Mouse (Mus musculus) liver, adult 2 months (tissue): ENCODE data around the gene Impdh2. TPM values are rescaled to one million over a fixed set of nuclear protein-coding genes. Genes with fewer than 3 reads are reported as not detected.
A peak's percentile ranks its signal among the peaks of the same experiment; 100 is the strongest.

Source experiments
- DNase-seq: peaks from one replicate; pipeline ENCODE4 v3.0.0-alpha.2; 2011; ENCODE audit warnings: low read depth, low spot score; ENCODE audit errors: extremely low read depth
- H3K27ac ChIP-seq: fragments of 200-500 bp; replicated peaks from 2 replicates; pipeline ENCODE4 v1.5.1; 2012; ENCODE audit warnings: low read depth, mild to moderate bottlenecking, control low read depth, inconsistent platforms, low read length; ENCODE audit not compliant: insufficient read depth
- H3K27me3 ChIP-seq: fragments of 200-500 bp; 2 replicates; pipeline ENCODE4 v1.6.1; 2012; ENCODE audit warnings: mild to moderate bottlenecking, moderate library complexity, low read length, inconsistent platforms; ENCODE audit not compliant: control insufficient read depth, insufficient read depth
- H3K36me3 ChIP-seq: fragments of 200-500 bp; 2 replicates; pipeline ENCODE4 v1.6.1; 2012; ENCODE audit warnings: low read length, inconsistent platforms; ENCODE audit not compliant: control insufficient read depth, insufficient read depth
- H3K4me1 ChIP-seq: fragments of 200-500 bp; 2 replicates; pipeline ENCODE4 v1.6.1; 2011; ENCODE audit warnings: low read length; ENCODE audit not compliant: control insufficient read depth, insufficient read depth
- H3K4me3 ChIP-seq: fragments of 200-500 bp; 2 replicates; pipeline ENCODE4 v1.5.1; 2011; ENCODE audit warnings: low read depth, mild to moderate bottlenecking, control low read depth, low read length, moderate library complexity; ENCODE audit not compliant: insufficient read depth
- H3K79me2 ChIP-seq: fragments of 200-500 bp; 2 replicates; pipeline ENCODE4 v1.6.1; 2012; ENCODE audit warnings: inconsistent platforms, mild to moderate bottlenecking, low read length, moderate library complexity; ENCODE audit not compliant: control insufficient read depth, insufficient read depth
- H3K9ac ChIP-seq: fragments of 200-500 bp; 2 replicates; pipeline ENCODE4 v1.6.1; 2012; ENCODE audit warnings: low read depth, mild to moderate bottlenecking, control low read depth, inconsistent platforms, low read length
- CTCF ChIP-seq: fragments of 200-500 bp; IDR thresholded peaks from 2 replicates; pipeline ENCODE4 v1.5.1; 2011; ENCODE audit warnings: low read depth, low read length, control low read depth
- POLR2A ChIP-seq: fragments of 200-500 bp; IDR thresholded peaks from 2 replicates; pipeline ENCODE4 v1.6.1; 2011; ENCODE audit warnings: low read length, control low read depth; ENCODE audit not compliant: insufficient read depth; ENCODE audit errors: extremely low read depth
- WGBS: fragments of 180-500 bp; shearing (Covaris S2); methylation state at CpG from one replicate; pipeline ENCODE4 v1.1.7; 2018; 5-methylcytosine and 5-hydroxymethylcytosine counted together
- polyA plus RNA-seq: library from polyadenylated mRNA; depleted of rRNA; stranded (reverse); fragments of >200 nt; gene quantifications from 2 replicates; pipeline ENCODE4 v1.2.3, GENCODE M21; 2012
- total RNA-seq: library from RNA; depleted of rRNA; stranded (reverse); fragments of >200 nt; gene quantifications from 2 replicates; pipeline ENCODE4 v1.2.3, GENCODE M21; 2014

Impdh2 gene
- total and polyA plus RNA-seq, 2 experiments = 33.6 to 72.8 TPM

DNA sequence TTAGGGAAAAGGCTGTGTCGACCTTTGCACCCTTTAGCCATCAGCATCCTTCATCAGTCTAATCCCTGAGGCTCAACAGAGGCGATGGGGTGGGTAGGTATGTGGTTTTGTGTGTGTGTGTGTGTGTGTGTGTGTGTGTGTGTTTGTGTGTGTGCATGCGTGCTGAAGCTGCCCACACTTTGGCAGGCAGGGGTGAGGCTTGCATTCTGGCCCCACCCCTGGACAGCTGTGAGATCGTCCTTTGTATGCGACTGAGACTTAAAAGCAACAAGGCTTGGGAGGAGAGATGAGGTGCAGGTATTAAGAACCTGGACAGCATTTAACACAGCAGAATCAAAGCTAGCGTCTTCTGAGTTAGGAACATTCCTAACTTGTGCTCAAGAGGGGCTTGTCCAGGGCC lies 16.9 kb downstream of the Impdh2 start:
- TF ChIP-seq CTCF (no peak), POLR2A (no peak)
- no peak for DNase-seq
- H3K4me1 ChIP-seq = peaks cover 4% of the 10 kb centered on the region; the same call in 1 of the 2 replicates
- H3K36me3 ChIP-seq = peaks cover 2% of the 10 kb centered on the region; the same call in 1 of the 2 replicates
- no peak overlapping the region for H3K4me3 ChIP-seq
- no peak overlapping the region for H3K9ac ChIP-seq
- no peaks in the 10 kb centered on the region for H3K27me3 ChIP-seq
- H3K79me2 ChIP-seq = no peaks in the 10 kb centered on the region
- WGBS = 81% methylated on average over 6 of the region's 6 CpGs
- no peak overlapping the region for H3K27ac ChIP-seq

DNA sequence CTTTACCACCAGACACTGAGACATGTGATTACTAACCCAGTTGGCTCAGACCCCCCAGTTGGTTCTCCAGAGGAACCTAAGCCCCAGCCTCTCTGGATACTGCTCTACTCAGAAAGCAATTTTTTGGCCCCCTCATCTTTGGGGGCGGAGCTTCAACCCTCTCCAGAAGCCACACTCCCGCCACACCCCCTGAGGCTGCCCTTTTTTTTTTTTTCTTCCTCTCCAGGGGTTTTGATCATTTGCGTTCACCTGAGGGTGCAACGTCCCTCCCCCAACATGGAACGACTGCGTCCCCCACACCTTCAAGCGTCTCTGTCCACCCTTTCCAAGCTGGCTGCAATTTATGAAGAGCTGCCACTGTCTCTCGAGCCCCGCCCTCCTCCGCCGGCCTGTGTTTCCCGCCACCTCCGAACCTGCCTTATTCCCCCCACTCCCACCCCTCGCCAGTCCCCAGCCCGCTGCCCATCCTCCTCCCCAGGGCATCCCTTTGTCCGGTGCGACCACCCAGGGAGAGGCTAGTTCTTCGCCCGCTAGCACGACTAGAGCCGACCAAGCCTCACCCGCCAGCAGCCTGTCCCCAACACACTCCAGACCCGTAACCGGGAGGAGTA lies 18.0 kb downstream of the Impdh2 start:
- under 1% methylated on average over 24 of the region's 24 CpGs for WGBS
- no peak for DNase-seq

DNA sequence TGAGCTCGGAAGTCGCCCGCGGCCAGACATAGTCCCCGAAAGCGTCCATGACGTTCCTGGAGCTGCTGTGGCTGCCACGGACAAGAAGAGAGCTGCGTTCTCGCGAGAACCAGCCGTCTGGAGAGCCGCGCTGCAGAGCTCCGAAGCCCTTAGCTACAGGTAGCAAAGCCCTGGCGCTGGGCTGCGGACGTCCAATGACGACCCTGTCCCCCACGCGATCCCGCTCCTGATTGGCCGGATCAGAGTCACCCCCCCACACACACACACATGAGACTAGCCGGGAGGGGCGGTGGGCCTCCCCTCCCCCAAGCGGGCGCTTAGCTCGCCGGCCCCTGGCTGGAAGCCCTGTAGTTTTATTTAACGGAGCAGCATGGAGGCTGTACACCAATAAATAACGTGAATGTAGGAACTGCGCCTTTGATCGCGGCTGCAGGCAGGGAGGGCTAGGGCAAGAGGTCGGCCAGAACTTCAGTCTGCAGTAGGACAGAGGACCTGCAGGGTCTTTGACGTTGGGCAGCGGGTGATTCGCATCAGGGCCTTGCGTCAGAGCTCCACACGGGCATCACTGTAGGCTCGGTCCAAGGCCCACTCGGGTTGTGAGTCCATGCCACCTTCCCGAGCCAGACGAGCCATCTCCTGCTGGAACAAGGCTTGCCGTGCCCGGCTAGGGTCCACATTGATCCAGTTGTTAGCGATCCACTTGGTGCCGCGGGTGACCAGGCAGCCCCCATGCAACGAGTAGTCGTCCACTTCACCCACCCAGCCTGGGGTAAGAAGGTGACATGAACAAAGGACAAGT lies 18.7 kb downstream of the Impdh2 start, which contains the start of gene Wdr6:
Gene Wdr6, minus strand, starts transcription at position 195 of the 799 bp plus-strand sequence.
- Histone ChIP-seq H3K27ac (peak within 1 kb of the TSS; percentile 17; the same call in 1 of the 2 replicates), H3K27me3 (no peaks in the 10 kb centered on the region), H3K4me3 (peak within 1 kb of the TSS; percentile 86), H3K4me1 (peaks cover 4% of the 10 kb centered on the region; the same call in 1 of the 2 replicates), H3K9ac (peak within 1 kb of the TSS; percentile 84), H3K36me3 (no peaks in the 10 kb centered on the region), H3K79me2 (no peaks in the 10 kb centered on the region)
- TF ChIP-seq CTCF (no peak), POLR2A (peak; percentile 56; the same call in 1 of the 2 replicates)
- peak; percentile 78 for DNase-seq
- 2% methylated on average over 51 of the region's 51 CpGs for WGBS

More for the DNA sequence above, 18.0 kb downstream of the Impdh2 start:
- Histone ChIP-seq H3K4me1 (peaks cover 4% of the 10 kb centered on the region; the same call in 1 of the 2 replicates), H3K36me3 (no peaks in the 10 kb centered on the region), H3K79me2 (no peaks in the 10 kb centered on the region), H3K27me3 (no peaks in the 10 kb centered on the region), H3K9ac (peak overlapping the region; percentile 84), H3K4me3 (peak overlapping the region; percentile 86), H3K27ac (0 out of 2 replicates have a peak overlapping the region, but pooled peaks have one; percentile 17)
- no peak for TF ChIP-seq POLR2A
- TF ChIP-seq CTCF = no peak

DNA sequence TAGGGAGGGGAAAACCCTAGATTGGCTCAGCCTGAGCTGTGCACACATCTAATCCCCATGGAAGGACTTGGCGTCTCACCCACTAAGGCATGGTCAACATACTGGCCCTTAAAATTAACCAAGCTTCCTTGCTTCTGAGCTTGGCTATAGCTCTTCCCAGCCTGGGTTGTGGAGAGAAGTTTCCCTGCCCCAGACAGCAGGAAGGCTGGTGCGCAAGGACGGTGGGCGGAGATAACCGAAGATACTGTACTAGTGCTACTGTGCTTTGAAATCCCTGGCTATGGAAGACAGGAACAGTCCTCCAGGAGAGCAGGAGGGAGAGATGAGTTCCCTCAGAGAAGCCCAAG lies 19.2 kb downstream of the Impdh2 start:
- H3K27me3 ChIP-seq = no peaks in the 10 kb centered on the region
- DNase-seq = no peak
- TF ChIP-seq POLR2A (no peak), CTCF (no peak)
- H3K4me3 ChIP-seq = peak overlapping the region; percentile 86; the same call in 1 of the 2 replicates
- 66% methylated on average over 5 of the region's 5 CpGs for WGBS
- peak overlapping the region; percentile 63 for H3K9ac ChIP-seq
- H3K4me1 ChIP-seq = peaks cover 4% of the 10 kb centered on the region; the same call in 1 of the 2 replicates
- H3K27ac ChIP-seq = no peak overlapping the region
- no peaks in the 10 kb centered on the region for H3K79me2 ChIP-seq
- H3K36me3 ChIP-seq = no peaks in the 10 kb centered on the region

DNA sequence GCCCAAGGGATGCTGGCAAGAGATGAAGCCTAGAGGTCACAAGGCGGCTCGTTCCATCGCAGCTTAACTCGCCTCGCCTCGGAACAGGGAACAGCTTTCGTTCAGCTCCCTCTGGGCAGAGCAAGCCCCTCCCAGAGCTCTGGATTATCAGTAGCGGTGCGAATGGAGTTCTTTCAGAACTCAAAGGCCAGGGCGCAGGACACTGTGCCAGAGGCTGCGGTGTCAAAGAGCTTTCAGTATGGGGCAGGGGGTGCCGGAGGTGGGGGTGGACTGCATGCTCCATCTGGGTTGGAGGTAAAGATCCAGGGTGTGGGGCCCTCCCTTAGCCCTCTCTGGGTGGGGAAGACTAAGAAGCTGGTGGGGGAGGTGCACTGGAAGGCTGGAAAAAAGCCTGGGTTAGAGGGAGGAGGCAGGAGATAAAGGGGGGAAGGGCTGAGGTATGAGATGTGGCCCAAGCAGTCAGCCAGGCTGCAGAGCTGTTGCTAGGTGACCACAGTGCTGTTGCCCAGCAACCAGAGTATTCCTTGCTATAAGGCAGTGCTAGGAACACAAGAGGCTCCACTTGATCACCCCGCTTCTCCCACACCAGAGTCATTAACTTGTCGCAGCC lies 27.6 kb downstream of the Impdh2 start:
- TF ChIP-seq CTCF (no peak), POLR2A (no peak)
- H3K4me1 ChIP-seq = no peaks in the 10 kb centered on the region
- no peak overlapping the region for H3K27ac ChIP-seq
- no peaks in the 10 kb centered on the region for H3K79me2 ChIP-seq
- H3K4me3 ChIP-seq = no peak overlapping the region
- H3K36me3 ChIP-seq = no peaks in the 10 kb centered on the region
- 34% methylated on average over 14 of the region's 14 CpGs for WGBS
- no peak overlapping the region for H3K9ac ChIP-seq
- DNase-seq = no peak
- H3K27me3 ChIP-seq = no peaks in the 10 kb centered on the region
